Mouse (Mus musculus) forelimb bud, embryonic 11.5 days (tissue): ENCODE results near the gene Gm10663.
A peak's percentile ranks its signal among the peaks of the same experiment; 100 is the strongest.

Experiments
- DNase-seq: peaks from one replicate; pipeline ENCODE4 v3.0.0-alpha.2; 2012; ENCODE audit warnings: low read depth, low spot score

Gm10663 gene

DNA sequence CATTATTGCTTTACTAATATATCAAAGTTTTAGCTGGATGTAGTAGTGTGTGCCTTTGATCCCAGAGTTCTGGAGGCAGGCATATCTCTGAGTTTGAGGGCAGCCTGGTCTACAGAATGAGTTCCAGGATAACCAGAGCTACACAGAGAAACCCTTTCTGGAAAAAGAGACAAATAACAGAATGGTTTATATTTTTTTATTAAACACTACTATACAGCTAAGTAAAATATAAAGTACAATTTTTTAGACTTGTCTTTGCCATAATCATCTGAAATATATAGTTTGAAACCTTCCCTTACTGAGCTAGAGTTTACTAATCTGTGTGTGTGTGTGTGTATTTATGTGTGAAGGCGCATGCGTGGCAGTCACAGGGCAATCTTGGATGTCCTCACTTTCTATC is at the start of gene Gm10663:
Gene Gm10663, plus strand, starts transcription at position 301 of the 400 bp plus-strand sequence.
- no peak for DNase-seq

DNA sequence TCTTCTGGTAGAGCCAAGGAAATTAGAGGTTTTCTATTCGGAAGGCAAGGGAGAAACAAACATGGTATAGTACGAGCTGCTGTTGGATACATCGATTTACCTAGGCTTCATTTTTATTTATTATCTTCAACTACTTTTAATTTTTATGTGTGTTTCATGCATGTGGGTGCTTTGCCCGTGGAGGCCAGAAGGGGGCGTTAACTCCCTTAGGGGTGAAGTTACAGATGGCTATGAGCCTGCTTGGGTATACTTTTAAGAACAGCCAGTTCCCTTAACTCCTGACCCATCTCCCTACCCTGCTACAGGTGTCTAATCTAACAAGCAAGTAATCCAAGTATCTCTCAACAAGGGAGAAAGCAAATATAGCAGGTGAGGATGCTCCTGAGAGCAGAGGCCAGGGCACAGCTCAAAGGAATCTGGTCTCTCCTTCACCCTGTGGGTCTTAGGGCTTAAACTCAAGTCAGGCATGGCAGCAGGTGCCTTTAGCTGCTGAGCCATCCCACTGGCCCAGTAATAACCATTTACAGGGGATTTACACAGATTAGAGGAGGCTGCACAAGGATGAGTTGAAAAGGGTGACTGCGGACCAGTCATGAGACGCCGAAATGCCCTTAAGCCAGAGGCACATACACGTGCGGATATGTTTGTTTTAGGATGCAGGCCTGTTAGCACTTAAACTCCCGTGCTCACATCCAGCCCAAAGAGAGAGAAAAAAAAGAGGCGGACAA is 45.7 kb upstream of the Gm10663 start:
- DNase-seq = no peak

DNA sequence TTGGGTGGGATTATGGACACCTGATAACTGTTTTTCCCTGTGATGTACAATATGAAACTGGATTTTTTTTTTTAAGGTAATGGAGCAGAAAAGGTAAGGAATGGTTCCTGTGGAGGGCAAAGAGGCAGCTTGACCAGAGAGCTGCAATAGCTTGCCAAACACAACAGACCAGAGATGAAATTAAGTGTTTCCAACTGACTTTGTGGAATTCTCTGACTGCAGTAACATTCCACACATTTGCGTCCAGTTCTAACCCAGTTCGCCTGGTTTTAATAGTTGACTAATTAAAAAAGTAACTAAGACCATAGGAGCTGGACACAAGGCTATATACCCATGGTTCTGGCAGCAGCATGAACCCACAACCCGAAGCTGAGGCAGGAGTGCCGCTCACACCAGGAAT is 45.1 kb upstream of the Gm10663 start:
- DNase-seq = no peak

DNA sequence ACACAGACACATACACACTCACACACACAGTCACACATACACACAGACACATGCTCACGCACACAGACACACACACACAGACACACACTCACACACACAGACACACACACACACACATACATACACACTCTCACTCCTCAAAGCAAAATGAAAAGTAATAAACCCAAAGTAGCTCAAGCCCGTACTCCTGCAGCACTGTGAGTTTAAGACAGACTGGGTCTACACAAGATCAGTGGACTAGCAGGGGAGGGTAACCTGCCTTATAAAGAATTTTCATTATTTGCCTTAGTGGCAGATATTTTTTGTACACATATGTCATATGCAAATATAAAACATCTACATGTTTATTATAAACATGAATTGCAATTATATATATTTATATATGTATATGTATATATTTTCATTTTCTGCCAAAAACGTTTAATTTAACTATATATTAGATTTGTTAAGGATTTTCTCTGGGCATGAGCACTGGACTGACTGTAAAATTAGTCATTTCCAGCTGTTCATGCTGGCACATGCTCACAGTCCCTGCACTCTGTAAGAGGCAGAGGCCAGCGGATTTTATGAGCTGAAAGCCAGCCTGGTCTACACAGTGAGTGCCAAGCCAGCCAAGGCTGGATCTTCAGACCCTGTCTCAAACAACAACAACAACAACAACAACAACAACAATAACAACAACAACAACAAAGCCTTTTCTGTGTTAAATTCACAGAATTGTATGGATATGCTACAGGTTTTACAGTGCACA is 43.9 kb upstream of the Gm10663 start:
- no peak for DNase-seq

DNA sequence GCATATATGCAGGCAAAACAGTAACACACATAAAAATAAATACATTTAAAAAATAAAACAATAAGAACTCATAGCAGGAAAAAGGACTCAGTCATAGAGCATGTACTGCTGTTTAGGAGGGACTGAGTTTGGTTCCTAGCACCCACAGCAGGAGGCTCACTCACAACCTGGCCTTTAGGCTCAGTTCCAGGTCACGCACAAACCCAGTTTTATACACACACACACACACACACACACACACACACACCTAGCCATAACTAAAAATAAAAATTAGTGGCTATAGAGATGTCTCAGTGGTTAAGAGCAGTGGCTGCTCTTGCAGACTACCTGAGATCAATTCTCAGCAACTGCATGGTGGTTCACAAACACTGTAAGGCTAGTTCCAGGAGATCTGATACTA is 42.7 kb upstream of the Gm10663 start:
- DNase-seq = no peak

DNA sequence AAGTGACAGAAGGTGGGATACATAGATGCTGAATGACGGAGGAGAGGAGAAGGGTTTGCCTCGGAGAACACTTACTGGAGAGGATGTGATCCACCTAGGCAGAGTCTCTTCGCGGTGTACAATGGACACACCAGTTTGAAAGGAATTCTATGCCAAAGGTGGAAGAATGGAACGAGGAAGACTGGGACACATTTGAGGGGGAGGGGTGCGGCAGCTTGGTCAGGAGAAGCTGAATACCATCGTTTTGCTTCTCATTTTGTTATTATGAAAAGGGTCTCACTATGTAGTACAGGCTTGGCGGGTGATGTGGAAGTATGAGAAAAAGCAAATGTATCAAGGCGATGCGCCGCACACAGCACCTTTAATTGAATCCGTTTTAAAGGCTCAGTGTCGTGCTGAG is 41.8 kb upstream of the Gm10663 start:
- no peak for DNase-seq

DNA sequence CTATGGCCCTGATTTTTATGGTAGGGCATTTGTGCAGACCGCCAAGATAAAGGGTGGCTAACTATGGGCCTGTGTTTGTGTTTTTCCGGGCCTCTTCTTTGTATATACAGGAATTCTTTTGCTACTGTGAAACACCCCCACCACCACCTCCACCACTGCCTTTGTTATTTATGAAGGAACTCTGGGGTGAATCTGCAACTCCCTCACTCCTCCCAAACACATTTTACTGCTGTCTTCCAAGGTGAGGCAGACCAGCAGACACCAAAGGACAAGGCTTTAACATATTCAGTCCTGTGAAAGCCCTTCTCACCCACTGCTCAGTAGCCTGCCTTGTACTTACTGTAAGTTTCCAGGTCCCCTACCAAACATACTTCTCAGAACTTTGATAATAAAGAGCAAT is 40.7 kb upstream of the Gm10663 start:
- DNase-seq = no peak

DNA sequence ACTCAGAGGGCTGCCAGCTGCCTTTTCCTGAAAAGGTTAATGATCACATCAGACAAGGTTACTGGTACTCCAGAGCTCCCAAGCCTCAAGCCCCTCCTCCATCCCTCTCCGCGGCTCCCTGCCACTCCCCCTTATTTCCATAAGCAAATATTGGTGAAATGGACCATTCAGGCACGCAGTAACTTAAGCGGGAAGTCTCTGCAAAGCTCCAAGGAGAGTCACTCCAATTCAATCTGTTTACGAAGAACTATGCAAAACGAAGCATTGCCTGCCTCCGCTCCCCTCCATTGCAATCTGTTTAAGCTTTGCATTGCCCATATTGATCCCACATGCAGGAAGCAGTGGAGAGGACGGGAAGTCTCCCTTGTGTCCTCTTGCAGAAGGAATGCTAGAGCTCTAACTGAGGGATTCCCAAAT is 37.7 kb upstream of the Gm10663 start, which contains the start of gene Apela:
Gene Apela, minus strand, starts transcription at position 220 of the 417 bp plus-strand sequence.
- peak; percentile 69 for DNase-seq

DNA sequence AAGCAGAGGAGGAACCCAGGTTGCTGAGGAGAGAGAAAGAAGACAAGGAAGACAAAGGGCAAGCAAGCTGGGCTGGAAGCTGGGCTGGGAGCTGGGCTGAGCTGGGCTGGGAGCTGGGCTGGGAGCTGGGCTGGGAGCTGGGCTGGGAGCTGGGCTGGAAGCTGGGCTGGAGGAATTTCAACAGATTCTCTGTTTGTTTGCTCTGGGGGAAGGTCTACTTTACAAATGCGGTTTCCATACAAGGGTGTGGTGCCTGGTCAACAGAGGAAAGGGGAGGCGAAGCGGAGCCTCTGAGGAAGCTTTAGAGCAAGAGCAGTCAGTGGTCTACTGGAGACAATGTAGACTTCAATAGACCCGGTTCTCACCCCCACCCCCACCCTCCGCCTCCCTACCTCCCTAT is 28.3 kb upstream of the Gm10663 start:
- DNase-seq = no peak

DNA sequence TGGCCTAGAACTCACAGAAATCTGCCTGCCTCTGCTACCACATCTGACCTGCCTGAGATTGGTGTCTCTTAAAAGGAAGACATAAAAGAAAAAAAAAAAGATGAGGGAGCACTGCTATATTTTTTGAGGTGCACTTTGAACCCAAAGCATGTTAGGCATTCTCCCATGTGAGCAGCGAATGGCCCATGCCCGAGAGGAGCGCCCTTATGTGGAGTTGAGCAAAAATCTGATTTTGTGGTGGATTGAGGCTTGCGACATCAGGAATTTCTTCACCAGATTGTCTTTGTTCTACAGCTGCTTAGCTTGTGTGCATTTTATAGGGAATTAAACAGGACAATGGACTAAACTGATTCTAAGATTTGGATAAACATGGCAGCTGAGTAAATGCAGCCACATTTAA is 27.6 kb upstream of the Gm10663 start:
- no peak for DNase-seq

DNA sequence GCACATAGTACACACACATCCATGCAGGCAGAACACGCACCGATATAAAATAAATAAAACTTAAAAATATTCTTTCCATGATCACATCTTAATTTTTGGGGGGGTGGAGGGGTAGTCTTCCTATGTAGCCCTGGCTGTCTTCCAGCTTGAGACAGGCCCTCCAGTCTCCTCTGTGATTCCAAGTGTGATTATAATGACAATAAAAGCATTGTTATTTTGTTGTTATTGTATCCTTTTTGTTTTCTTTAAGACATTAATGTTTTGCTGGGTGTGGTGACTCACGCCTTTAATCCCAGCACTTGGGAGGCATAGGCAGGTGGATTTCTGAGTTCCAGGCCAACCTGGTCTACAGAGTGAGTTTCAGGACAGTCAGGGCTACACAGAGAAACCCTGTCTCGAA is 27.0 kb upstream of the Gm10663 start:
- DNase-seq = no peak

DNA sequence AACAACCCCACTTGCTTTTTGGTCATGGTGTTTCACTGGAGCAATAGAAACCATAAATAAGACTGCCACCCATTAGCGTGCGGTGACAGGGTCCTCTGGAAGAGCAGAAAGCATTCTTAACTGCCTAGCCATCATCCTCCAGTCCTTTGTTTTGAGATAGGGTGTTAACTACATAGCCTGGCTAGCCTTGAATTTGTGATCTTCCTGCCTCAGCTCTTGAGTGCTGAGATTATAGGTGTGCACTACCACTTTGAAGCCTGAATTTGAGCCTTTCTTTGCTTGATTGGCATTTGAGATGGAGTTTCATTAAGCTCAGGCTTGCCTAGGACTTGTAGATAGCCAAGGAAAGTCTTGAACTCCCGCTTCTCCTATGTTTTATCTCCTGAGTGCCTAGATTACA is 21.3 kb upstream of the Gm10663 start:
- no peak for DNase-seq

DNA sequence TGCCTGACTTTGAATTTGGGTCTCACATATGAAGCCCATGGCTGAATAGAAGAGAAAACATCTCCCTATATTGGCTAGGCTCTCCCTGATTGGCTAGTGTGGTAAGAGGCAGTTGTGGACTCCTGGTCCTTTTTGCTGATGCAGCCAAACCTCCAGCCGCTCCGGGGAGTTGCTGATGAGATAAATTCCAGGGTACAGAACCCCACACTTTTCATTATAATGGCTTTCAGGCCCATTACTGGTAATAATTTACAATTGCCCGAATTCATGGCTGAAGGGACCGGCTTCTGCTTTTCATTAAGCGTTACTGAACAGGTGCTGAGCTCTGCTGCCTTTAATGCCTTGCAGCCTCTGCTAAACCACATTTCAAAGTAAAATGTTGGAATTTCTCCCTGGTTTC is 20.9 kb upstream of the Gm10663 start:
- peak; percentile 85 for DNase-seq

DNA sequence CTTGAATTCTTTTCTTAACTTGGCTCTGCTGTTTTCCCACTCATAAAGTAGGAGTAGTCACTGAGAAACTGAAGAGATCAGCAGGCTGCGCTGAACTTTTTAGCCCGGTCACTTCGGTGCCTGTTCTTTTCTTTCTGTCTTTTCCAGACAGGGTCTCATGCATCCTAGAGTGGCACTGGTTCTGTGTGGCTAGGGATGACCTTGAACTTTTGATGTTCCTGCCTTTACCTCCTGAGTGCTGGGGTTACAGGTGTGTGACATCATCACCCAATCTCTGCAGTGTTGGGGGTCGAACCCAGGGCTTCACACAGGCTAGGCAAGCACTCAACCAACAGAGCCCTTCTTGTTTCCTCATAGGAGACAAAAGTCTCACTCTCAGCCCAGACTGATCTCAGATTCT is 18.1 kb upstream of the Gm10663 start:
- DNase-seq = no peak

DNA sequence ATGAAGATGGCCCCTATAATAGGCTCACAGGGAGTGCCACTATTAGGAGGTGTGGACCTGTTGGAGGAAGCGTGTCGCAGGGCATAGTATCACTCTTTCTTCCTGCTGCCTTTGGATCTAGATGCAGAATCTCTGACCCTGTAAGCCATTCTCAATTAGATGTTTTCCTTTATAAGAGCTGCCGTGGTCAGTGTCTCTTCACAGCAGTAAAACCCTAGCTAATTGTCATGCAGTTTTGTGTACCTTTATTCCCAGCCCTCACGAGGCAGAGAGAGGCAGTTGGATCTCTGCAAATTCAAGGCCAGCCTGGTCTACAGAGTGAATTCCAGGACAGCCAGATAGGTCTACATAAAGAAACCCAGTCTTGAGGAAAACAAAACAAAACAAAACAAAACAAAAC is 12.6 kb upstream of the Gm10663 start:
- DNase-seq = no peak

DNA sequence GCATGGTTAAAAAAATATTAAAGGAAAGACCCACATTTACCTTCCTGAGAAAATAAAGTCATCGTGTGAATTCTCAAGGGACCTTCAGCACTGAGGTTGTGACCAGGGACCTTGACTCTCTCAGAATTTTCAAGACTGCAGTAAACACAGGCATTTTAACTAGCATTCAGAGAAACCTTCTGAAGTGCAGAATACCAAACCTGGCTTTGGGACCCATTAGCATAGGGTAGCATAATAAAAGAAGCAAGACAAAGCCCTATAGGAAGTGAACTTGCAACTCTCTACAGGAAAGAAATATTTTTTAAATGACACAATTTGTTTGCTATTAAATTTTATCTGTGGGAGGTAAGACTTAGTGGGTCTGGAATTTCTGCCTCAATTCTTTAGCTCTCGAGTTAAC is 10.8 kb upstream of the Gm10663 start:
- no peak for DNase-seq

DNA sequence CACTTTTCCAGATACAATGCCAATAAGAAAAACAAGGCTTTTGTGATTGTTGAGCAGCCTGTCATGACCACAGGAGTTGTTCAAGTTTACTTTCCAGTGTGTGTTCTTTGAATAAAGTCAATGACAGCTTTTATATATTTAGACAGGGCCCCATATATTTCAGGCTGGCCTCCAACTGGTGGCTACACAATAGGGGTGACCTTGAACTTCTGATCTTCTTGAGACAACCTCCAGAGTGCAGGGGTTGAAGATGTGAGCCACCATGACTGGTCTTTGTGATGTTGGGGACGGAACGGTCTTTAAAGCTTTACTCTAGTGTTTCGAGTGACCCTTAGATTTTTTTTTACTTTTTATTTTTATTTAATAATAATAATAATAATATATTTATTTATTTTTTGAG is 9.2 kb upstream of the Gm10663 start:
- DNase-seq = no peak

DNA sequence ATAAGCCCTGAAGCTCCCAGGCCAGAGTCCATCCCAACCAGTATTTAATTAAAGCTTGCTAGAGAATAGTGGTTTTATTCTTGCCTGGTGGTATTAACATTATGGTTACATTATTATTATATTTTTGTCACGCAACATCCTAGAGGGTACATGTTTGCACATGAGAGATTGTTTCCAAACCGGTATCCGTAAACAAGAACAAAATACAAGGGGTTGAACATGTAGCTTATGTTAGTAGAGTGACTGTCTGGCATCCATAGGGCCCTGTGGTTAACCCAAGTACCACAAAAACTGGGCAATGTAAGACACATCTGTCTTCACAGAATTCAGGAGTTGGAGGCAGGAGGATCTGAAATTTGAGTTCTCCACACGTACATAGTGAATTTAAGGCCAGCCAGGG is 7.8 kb upstream of the Gm10663 start:
- no peak for DNase-seq

DNA sequence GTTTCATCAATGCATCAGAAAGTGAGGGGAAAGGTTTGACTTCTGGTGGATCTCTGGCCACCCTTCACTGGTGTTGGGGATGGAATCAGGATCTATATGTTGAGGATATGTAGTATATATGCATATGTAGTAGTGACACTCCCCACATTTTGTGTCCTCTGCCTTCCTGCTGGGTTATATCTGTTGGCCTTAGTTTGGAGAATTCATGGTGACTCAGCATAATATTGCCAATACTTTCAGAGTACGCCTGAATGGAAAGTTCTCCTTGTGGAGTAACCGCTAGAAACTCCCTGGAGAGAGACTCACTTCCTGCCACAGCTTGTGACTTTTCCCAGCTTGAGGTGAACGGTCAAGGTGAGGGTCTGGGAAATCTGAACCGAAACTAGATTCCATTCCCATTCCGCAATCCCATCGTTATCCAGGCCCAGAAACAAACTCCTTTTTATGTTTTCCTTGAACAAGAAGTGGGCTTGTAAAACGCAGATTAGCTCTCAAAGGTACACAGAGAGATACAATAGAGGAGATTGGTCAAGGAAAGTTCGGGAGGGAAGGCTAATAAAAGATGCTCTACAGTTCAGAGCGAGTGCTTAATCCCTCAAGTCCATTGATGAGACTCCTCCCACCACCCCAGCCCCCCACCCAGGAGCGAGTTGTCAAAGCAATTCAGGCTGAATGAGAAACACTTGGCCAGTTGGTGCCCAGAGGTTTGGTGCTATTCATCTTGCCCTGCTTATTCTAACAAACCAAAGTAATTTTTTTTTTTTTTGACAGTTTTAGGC is 7.0 kb upstream of the Gm10663 start:
- no peak for DNase-seq

DNA sequence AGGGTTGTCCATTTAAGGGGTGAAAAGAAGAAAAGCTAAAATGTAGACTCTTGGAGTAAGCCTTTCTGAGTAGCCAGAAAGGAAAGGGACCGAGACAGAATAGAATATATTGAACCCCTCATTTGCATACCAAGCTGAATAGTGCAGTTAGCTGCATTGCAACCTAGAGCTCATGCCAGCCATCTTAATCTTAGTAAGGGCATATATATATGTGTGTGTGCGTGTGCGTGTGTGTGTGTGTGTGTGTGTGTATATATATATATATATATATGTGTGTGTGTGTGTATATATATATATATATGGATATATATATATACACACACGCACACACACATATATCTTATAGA is 6.4 kb upstream of the Gm10663 start:
- DNase-seq = no peak

DNA sequence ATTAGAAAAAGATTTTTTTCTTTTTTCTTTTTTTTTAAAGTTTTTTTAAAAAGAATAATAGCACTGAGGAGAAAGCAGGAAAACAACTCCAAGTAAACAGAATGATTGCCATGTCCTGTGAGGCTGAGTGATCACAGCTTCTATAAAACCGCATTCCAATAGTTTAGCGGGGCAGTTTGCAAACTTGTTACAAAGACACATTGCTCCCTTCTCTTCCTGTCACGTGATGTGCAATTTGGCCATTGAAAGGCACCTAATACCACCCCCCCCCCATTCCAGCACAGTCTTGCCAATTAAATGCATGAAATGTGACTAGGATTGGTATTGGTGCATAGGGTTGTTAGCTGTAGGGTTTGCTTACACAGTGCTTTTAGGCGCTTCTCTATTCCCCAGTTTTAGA is 3.8 kb upstream of the Gm10663 start:
- no peak for DNase-seq

DNA sequence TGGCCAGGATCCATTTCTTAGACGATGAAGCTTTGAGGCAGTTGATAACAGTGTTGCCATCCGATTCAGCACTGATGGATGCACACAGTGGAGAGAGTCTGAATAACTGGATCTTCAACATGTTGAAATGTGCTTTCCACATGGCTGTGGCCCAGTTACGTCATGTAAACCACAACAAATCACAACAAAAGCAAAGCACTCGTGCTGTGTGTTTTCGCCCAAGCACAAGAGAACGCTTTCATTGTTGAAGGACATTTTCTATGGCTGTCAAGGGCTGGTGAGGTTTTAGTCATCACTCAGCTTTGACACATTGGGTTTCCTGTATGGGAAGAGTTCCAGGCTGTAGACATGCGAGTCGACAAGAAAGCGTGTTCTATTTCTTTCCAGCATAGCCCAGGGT is 5.9 kb downstream of the Gm10663 start:
- no peak for DNase-seq

DNA sequence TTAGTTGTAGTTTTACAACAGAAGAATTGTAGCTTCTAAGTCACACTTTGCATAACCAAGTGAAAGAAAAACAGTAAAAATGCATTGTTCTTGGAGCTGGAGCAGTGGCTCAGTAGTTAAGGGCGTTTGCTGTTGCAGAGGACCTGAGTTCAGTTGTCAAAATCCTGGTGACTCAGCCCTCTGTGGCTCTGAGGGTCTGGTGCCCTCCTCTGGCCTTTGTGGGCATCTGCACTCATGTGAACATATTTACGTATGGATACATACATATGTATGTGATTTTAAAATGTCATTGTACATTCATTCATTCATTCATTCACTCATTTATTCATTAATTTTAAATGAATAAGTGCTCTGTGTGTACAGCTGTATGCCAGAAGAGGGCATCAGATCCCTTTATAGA is 10.8 kb downstream of the Gm10663 start:
- no peak for DNase-seq
